Mouse (Mus musculus) hindbrain, embryonic 14.5 days (tissue): ENCODE data around the gene Six2. TPM values are rescaled to one million over a fixed set of nuclear protein-coding genes. Genes with fewer than 3 reads are reported as not detected.

Experiments used
- ATAC-seq: fragments of 200-750 bp; cut with Nextera tagmentation; 2 replicates; pipeline ENCODE4 v1.8.0; 2017; ENCODE audit warnings: moderate number of reproducible peaks, mild to moderate bottlenecking, moderate TSS enrichment, moderate library complexity; ENCODE audit not compliant: low FRiP score
- DNase-seq: peaks from one replicate; pipeline ENCODE4 v3.0.0-alpha.2; 2015; ENCODE audit warnings: low spot score
- H3K27ac ChIP-seq: fragments of 300-500 bp; sonication (generic); 2 replicates; pipeline ENCODE4 v1.5.1; 2014; ENCODE audit warnings: mild to moderate bottlenecking, moderate library complexity
- H3K27me3 ChIP-seq: fragments of 300-500 bp; sonication (generic); 2 replicates; pipeline ENCODE4 v1.6.1; 2014; ENCODE audit warnings: mild to moderate bottlenecking, low read length, mixed read lengths; ENCODE audit not compliant: control insufficient read depth, insufficient read depth
- H3K36me3 ChIP-seq: fragments of 300-500 bp; sonication (generic); replicated peaks from 2 replicates; pipeline ENCODE4 v1.6.1; 2014; ENCODE audit not compliant: control insufficient read depth, insufficient read depth
- H3K4me1 ChIP-seq: fragments of 300-500 bp; sonication (generic); replicated peaks from 2 replicates; pipeline ENCODE4 v1.6.1; 2014; ENCODE audit warnings: antibody characterized with exemption, low read length, mixed read lengths; ENCODE audit not compliant: control insufficient read depth, insufficient read depth
- H3K4me2 ChIP-seq: fragments of 300-500 bp; sonication (generic); replicated peaks from 2 replicates; pipeline ENCODE4 v1.6.1; 2014; ENCODE audit warnings: mild to moderate bottlenecking, moderate library complexity
- H3K4me3 ChIP-seq: fragments of 300-500 bp; sonication (generic); replicated peaks from 2 replicates; pipeline ENCODE4 v1.5.1; 2014; ENCODE audit warnings: mild to moderate bottlenecking, low read length
- H3K9ac ChIP-seq: fragments of 300-500 bp; sonication (generic); 2 replicates; pipeline ENCODE4 v1.6.1; 2014
- H3K9me3 ChIP-seq: fragments of 300-500 bp; sonication (generic); 2 replicates; pipeline ENCODE4 v1.6.1; 2016; ENCODE audit warnings: low read length; ENCODE audit not compliant: control insufficient read depth
- WGBS: fragments of 180-500 bp; shearing (Covaris S2); extraction: QIAGEN DNeasy Blood & Tissue Kit; methylation state at CpG from one replicate; pipeline ENCODE4 v1.1.7; 2014; 5-methylcytosine and 5-hydroxymethylcytosine counted together
- polyA plus RNA-seq: library from polyadenylated mRNA; unstranded; fragments of >200 nt; fragmentation: Nextera tagmentation; extraction: Ambion mirVana; gene quantifications from 2 replicates; pipeline ENCODE4 v1.2.1, GENCODE M21; 2014

Six2 gene
- polyA plus RNA-seq, 1 experiment from 2014 or later, result 0.64 TPM

GRCm38 (mm10) chr17:85691701-85692536 is 3.8 kb upstream of the Six2 start:
- Histone ChIP-seq H3K4me3 (no peak overlapping the region), H3K27ac (no peak overlapping the region), H3K9ac (no peak overlapping the region), H3K27me3 (peaks cover 96% of the 10 kb centered on the region), H3K36me3 (no peaks in the 10 kb centered on the region), H3K4me2 (no peak overlapping the region), H3K4me1 (peaks cover 6% of the 10 kb centered on the region; the same call in 1 of the 2 replicates), H3K9me3 (0 out of 2 replicates have a peak, but pooled peaks cover 3% of the 10 kb centered on the region)
- WGBS, result 2% methylated on average over 43 of the region's 43 CpGs
- ATAC-seq, result no peak
- peak; percentile 37 for DNase-seq

GRCm38 (mm10) chr17:85690969-85691335 is 2.9 kb upstream of the Six2 start:
- Histone ChIP-seq H3K27ac (no peak overlapping the region), H3K4me2 (no peak overlapping the region), H3K4me3 (no peak overlapping the region), H3K36me3 (no peaks in the 10 kb centered on the region), H3K4me1 (peaks cover 6% of the 10 kb centered on the region; the same call in 1 of the 2 replicates), H3K9ac (no peak overlapping the region), H3K9me3 (0 out of 2 replicates have a peak, but pooled peaks cover 3% of the 10 kb centered on the region), H3K27me3 (peaks cover 97% of the 10 kb centered on the region)
- ATAC-seq (no peak), DNase-seq (no peak)
- 5% methylated on average over 4 of the region's 4 CpGs for whole genome bisulfite sequencing

GRCm38 (mm10) chr17:85690323-85690968 is 2.4 kb upstream of the Six2 start:
- H3K4me1 ChIP-seq, result peaks cover 6% of the 10 kb centered on the region; the same call in 1 of the 2 replicates
- 0 out of 2 replicates have a peak, but pooled peaks cover 3% of the 10 kb centered on the region for H3K9me3 ChIP-seq
- no peak overlapping the region for H3K4me2 ChIP-seq
- H3K27ac ChIP-seq, result no peak overlapping the region
- peaks cover 97% of the 10 kb centered on the region for H3K27me3 ChIP-seq
- DNase-seq (no peak), ATAC-seq (no peak)
- WGBS, result 4% methylated on average over 6 of the region's 6 CpGs
- H3K9ac ChIP-seq, result no peak overlapping the region
- no peak overlapping the region for H3K4me3 ChIP-seq
- H3K36me3 ChIP-seq, result no peaks in the 10 kb centered on the region

DNA sequence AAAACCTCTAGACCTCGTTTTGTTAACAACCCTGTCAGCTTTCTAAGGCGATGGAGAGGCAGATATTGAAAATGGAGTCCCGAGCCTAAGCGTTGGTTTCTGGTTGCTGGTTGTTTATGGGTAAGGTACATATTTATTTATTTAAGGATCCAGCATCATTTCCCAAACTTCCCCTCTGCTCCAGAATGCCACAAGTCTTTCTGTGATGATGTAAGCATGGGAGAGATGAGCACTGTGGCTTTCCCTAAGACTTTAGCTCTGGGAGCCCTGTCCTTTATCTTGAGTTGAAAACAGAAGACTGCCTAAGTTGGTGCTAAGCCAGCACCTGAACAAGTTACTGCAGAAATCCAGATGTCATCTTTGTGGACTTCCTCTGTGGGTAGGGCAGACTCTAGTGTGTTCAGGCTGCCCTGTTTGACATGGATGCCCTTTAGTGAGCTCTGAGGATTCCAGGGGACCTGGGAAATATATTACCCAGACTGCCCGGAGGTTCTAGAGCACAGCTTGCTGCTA is 1.8 kb upstream of the Six2 start:
- H3K36me3 ChIP-seq, result no peaks in the 10 kb centered on the region
- peaks cover 6% of the 10 kb centered on the region; the same call in 1 of the 2 replicates for H3K4me1 ChIP-seq
- 0 out of 2 replicates have a peak, but pooled peaks cover 3% of the 10 kb centered on the region for H3K9me3 ChIP-seq
- ATAC-seq (no peak), DNase-seq (no peak)
- H3K27ac ChIP-seq, result no peak overlapping the region
- H3K9ac ChIP-seq, result no peak overlapping the region
- H3K27me3 ChIP-seq, result peaks cover 97% of the 10 kb centered on the region
- no peak overlapping the region for H3K4me3 ChIP-seq
- WGBS, result 7% methylated on average over 5 of the region's 5 CpGs
- no peak overlapping the region for H3K4me2 ChIP-seq

DNA sequence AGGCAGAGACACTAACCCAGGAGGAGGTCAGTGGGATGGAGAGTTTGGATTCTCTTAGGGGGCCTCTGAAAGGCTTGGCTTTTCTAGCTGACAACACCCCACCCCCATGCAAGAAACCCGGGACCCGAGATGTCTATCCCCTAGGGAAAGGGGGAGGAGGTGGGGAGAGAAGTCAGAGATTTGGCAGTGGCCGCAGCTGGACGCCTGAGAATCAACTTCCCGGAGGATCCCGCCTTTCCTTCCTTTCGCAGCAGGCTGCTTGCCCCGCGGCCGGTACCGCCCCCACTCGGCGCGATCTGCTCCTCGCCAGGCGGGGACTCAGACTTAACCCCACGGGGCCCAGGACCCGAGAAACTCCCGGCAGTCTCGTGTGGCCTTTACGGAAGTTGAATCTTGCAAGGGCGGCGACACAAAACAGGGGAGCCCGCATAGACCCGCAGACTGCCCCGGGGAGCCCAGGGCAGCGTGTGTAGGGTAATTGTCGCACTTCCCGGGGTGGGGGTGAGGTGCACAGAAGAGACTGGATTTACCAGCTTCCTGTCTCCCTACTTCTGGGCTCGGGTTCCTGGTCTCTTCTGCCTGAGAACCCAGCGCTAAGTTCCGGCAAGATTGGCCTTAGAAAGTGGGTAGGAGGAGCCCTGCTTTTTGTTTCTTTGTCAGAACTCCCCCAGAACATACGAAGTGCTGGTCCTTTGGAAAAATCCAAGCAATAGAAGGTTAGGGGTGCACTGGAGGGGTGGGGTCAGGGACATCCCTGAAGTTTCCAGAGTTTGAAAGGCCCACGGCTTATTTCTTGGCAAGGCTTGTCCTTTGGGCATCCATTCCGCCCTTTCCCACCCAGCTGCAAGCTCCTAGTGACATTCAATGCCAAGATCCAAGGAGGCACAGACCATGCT is 1.1 kb upstream of the Six2 start:
- Histone ChIP-seq H3K9ac (no peak overlapping the region), H3K27me3 (peaks cover 92% of the 10 kb centered on the region), H3K9me3 (no peaks in the 10 kb centered on the region), H3K4me1 (peaks cover 6% of the 10 kb centered on the region; the same call in 1 of the 2 replicates), H3K27ac (no peak overlapping the region), H3K36me3 (no peaks in the 10 kb centered on the region), H3K4me3 (peak overlapping the region; percentile 23), H3K4me2 (peak overlapping the region; percentile 51)
- 1% methylated on average over 35 of the region's 35 CpGs for WGBS
- no peak for ATAC-seq
- DNase-seq, result no peak

GRCm38 (mm10) chr17:85687421-85688235 is 446 bp downstream of the Six2 start:
- Histone ChIP-seq H3K27me3 (peaks cover 92% of the 10 kb centered on the region), H3K36me3 (no peaks in the 10 kb centered on the region), H3K27ac (no peak overlapping the region), H3K4me3 (peak overlapping the region; percentile 23), H3K9me3 (no peaks in the 10 kb centered on the region), H3K4me1 (peaks cover 6% of the 10 kb centered on the region; the same call in 1 of the 2 replicates), H3K9ac (peak overlapping the region; percentile 40; the same call in 1 of the 2 replicates), H3K4me2 (peak overlapping the region; percentile 51)
- under 1% methylated on average over 91 of the region's 109 CpGs for WGBS
- peak; percentile 34 for ATAC-seq
- no peak for DNase-seq

DNA sequence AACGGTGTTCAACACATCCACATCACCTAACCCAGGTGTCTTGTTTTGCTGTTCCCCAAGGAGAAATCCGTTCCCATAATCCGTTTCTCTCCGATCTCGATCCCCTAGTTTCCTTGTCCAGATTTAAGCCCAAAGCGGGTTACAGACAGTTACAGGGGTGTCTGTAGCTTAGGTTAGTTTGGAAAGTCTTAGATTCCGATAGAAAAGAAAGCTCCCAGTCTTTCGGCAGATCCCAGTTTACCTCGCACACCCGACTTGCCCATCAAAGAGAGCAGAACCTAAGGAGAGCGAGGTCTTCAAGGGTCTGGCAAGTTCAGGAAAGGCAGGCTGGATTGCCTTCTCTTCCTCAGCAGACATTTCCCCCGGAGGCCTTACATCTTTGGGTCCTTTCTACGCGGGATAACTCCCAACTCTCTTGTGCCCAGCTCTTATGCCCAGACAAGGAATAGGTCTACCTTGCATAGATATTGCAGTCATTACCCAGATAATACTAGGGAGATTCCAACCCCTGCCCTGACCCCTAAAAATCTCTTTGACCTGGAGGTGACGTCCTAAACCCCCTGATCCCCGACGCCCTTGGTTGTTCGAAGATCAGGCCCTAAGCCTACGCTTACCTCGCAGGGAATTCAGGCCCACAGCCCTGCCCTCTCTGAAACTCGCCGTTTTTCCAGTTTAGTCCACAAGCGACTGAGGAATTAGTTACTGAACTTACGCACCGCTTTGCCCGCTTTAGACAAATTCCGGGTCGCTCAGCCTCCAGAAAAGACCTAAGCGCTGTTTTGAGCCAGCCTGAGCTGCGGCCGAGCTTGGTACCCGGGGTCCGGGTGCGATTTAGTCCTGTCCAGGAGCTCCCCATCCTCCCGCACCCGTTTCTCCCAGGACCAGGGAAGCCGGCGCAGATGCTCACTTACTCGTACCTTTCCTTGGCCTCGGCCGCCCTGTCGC is 1.3 kb downstream of the Six2 start:
- peaks cover 6% of the 10 kb centered on the region; the same call in 1 of the 2 replicates for H3K4me1 ChIP-seq
- H3K36me3 ChIP-seq, result no peaks in the 10 kb centered on the region
- no peak for ATAC-seq
- peaks cover 92% of the 10 kb centered on the region for H3K27me3 ChIP-seq
- no peak overlapping the region for H3K27ac ChIP-seq
- H3K9me3 ChIP-seq, result no peaks in the 10 kb centered on the region
- H3K9ac ChIP-seq, result no peak overlapping the region
- peak overlapping the region; percentile 23 for H3K4me3 ChIP-seq
- 0 out of 2 replicates have a peak overlapping the region, but pooled peaks have one; percentile 51 for H3K4me2 ChIP-seq
- 1% methylated on average over 42 of the region's 42 CpGs for WGBS
- no peak for DNase-seq
